Mouse (Mus musculus): ENCODE results near the gene Ftcd. TPM values are rescaled to one million over a fixed set of nuclear protein-coding genes. Genes with fewer than 3 reads are reported as not detected.

Ftcd gene
- polyA plus RNA-seq, 1 experiment from 2014 or later = not detected

DNA sequence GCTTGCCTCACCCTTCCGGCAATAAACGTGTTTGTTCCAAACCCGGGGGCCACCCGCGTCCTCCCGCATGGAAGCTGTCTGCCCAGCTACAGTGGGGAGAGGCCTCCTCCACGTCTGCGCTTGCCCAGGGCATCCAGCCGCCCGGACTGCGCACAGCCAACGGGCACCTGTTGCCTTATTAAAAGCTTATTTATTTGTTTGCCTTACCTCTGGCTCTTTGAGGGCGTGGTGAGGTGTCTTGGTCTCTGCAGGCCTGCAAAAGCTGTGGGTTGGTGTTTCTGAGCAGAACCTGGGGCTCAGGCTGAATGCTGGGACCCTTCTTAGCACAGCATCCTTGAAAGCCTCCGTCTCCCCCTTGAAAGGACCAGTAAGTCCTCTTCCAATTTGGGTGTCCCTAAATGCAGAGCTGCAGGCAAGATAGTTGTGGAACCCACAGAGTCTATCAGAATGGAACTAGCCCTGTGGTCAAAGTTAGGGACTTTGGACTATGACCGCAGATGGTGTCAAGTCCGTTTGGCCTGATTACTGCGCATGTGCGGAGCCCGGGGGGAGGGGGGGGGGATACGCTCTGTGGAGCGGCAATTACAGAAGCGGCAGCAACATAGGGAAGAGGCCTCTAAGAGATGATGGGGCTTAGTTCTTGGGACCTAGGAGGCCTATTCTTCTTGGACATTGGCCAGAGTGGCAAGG lies 5.3 kb upstream of the Ftcd start:
- Histone ChIP-seq H3K4me3 (ENCODE audit: inconsistent target) (no peak overlapping the region), H3K36me3 (ENCODE audit: inconsistent target) (no peaks in the 10 kb centered on the region), H3K79me2 (ENCODE audit: inconsistent target) (no peaks in the 10 kb centered on the region), H3K27ac (no peak overlapping the region)
- WGBS (ENCODE audit: missing documents) = 93% methylated on average over 22 of the region's 22 CpGs

GRCm38 (mm10) chr10:76571070-76571469 lies 4.4 kb upstream of the Ftcd start:
- Histone ChIP-seq H3K79me2 (ENCODE audit: inconsistent target) (no peaks in the 10 kb centered on the region), H3K27ac (no peak overlapping the region), H3K36me3 (ENCODE audit: inconsistent target) (no peaks in the 10 kb centered on the region), H3K4me3 (ENCODE audit: inconsistent target) (no peak overlapping the region)
- 57% methylated on average over 2 of the region's 2 CpGs for WGBS (ENCODE audit: missing documents)

GRCm38 (mm10) chr10:76572151-76572550 lies 3.3 kb upstream of the Ftcd start:
- no peak overlapping the region for H3K27ac ChIP-seq
- no peak overlapping the region for H3K4me3 ChIP-seq (ENCODE audit: inconsistent target)
- H3K36me3 ChIP-seq (ENCODE audit: inconsistent target) = no peaks in the 10 kb centered on the region
- WGBS (ENCODE audit: missing documents) = 88% methylated on average over 3 of the region's 3 CpGs
- no peaks in the 10 kb centered on the region for H3K79me2 ChIP-seq (ENCODE audit: inconsistent target)

DNA sequence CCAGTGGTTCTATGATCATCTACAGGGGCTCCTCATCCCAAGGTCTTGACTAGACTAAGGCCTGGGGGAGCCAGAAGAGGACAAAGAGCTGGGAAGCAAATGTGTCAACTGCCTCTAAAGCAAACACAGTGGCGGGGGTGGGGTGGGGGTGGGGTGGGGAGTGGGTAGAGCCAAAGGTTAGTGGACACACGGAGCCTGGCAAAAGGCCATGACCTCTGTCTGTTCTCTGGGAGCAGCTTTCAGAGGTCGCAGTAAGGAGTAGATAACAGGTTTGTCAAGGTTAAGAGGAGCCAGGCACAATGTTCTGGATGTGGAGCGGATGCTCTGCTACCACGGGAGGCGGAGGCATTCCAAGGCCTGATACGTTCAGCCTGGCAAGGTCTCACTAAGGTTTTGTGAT lies 1.5 kb downstream of the Ftcd start:
- H3K4me3 ChIP-seq (ENCODE audit: inconsistent target) = no peak overlapping the region
- 86% methylated on average over 7 of the region's 7 CpGs for WGBS (ENCODE audit: missing documents)
- no peak overlapping the region for H3K27ac ChIP-seq
- H3K36me3 ChIP-seq (ENCODE audit: inconsistent target) = no peaks in the 10 kb centered on the region
- H3K79me2 ChIP-seq (ENCODE audit: inconsistent target) = no peaks in the 10 kb centered on the region

DNA sequence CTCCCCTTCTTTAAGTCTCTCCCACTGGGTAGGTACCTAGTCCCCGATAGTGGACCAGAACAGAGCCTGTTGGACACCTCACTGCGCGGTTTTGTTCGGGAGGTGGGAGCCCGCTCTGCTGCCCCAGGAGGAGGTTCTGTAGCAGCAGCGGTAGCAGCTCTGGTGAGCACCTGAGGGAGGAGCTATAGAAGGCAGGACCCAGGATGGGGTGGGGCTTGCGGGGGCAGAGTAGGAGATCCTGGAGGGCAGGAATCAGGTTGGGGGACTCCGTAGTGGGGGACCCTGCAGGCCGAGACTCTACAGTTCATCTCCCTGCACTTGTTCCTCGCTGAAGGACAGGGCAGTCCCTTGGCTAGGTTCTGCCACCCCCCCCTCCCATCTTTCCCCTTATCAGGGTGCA lies 8.7 kb downstream of the Ftcd start:
- Histone ChIP-seq H3K27ac (no peak overlapping the region), H3K79me2 (ENCODE audit: inconsistent target) (no peaks in the 10 kb centered on the region), H3K4me3 (ENCODE audit: inconsistent target) (no peak overlapping the region), H3K36me3 (ENCODE audit: inconsistent target) (no peaks in the 10 kb centered on the region)
- 27% methylated on average over 10 of the region's 10 CpGs for WGBS (ENCODE audit: missing documents)

GRCm38 (mm10) chr10:76586190-76586589 lies 10.7 kb downstream of the Ftcd start:
- Histone ChIP-seq H3K4me3 (ENCODE audit: inconsistent target) (no peak overlapping the region), H3K27ac (no peak overlapping the region), H3K36me3 (ENCODE audit: inconsistent target) (no peaks in the 10 kb centered on the region), H3K79me2 (ENCODE audit: inconsistent target) (no peaks in the 10 kb centered on the region)
- 75% methylated on average over 1 of the region's 1 CpGs for WGBS (ENCODE audit: missing documents)

GRCm38 (mm10) chr10:76590197-76590596 lies 14.7 kb downstream of the Ftcd start:
- H3K4me3 ChIP-seq (ENCODE audit: inconsistent target) = no peak overlapping the region
- H3K79me2 ChIP-seq (ENCODE audit: inconsistent target) = no peaks in the 10 kb centered on the region
- no peaks in the 10 kb centered on the region for H3K36me3 ChIP-seq (ENCODE audit: inconsistent target)
- WGBS (ENCODE audit: missing documents) = 87% methylated on average over 11 of the region's 11 CpGs
- no peak overlapping the region for H3K27ac ChIP-seq

- 85% methylated on average over 31 of the region's 31 CpGs for WGBS (ENCODE audit: missing documents)
- Histone ChIP-seq H3K36me3 (ENCODE audit: inconsistent target) (no peaks in the 10 kb centered on the region), H3K27ac (no peak overlapping the region), H3K79me2 (ENCODE audit: inconsistent target) (no peaks in the 10 kb centered on the region), H3K4me3 (ENCODE audit: inconsistent target) (no peak overlapping the region)
Observed at GRCm38 (mm10) chr10:76596338-76596737, 20.9 kb downstream of the Ftcd start.

- 91% methylated on average over 3 of the region's 3 CpGs for WGBS (ENCODE audit: missing documents)
- Histone ChIP-seq H3K79me2 (ENCODE audit: inconsistent target) (no peaks in the 10 kb centered on the region), H3K36me3 (ENCODE audit: inconsistent target) (no peaks in the 10 kb centered on the region)
Observed at GRCm38 (mm10) chr10:76602690-76603089, 27.2 kb downstream of the Ftcd start.

DNA sequence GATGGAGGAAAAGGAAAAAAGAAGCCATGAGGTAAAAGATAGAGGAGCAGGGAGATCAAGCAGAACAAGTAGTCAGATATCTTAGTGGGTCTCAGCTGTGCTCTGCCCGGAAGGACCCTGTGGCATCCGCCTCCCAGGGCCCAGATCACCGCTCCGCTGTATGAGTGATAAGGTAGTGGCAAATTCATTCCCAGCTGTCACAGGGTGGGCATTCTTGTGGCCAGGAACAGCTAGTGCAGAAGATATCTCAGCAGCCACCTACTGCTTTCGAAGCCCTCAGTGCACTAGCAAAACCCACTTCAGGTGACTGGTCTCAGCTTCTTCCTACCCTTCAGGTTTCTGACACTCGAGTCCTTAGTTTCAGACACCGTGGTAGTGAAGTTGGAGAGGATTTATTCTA lies 37.0 kb downstream of the Ftcd start:
- Histone ChIP-seq H3K27ac (no peak overlapping the region), H3K36me3 (ENCODE audit: inconsistent target) (no peaks in the 10 kb centered on the region), H3K79me2 (ENCODE audit: inconsistent target) (no peaks in the 10 kb centered on the region), H3K4me3 (ENCODE audit: inconsistent target) (no peak overlapping the region)
- WGBS (ENCODE audit: missing documents) = 92% methylated on average over 7 of the region's 7 CpGs

More at GRCm38 (mm10) chr10:76602690-76603089, 27.2 kb downstream of the Ftcd start:
- no peak overlapping the region for H3K27ac ChIP-seq
- H3K4me3 ChIP-seq (ENCODE audit: inconsistent target) = no peak overlapping the region

- Histone ChIP-seq H3K36me3 (ENCODE audit: inconsistent target) (no peaks in the 10 kb centered on the region), H3K4me3 (ENCODE audit: inconsistent target) (no peak overlapping the region)
- 89% methylated on average over 4 of the region's 4 CpGs for WGBS (ENCODE audit: missing documents)
Observed at GRCm38 (mm10) chr10:76622411-76622810, 47.0 kb downstream of the Ftcd start.

DNA sequence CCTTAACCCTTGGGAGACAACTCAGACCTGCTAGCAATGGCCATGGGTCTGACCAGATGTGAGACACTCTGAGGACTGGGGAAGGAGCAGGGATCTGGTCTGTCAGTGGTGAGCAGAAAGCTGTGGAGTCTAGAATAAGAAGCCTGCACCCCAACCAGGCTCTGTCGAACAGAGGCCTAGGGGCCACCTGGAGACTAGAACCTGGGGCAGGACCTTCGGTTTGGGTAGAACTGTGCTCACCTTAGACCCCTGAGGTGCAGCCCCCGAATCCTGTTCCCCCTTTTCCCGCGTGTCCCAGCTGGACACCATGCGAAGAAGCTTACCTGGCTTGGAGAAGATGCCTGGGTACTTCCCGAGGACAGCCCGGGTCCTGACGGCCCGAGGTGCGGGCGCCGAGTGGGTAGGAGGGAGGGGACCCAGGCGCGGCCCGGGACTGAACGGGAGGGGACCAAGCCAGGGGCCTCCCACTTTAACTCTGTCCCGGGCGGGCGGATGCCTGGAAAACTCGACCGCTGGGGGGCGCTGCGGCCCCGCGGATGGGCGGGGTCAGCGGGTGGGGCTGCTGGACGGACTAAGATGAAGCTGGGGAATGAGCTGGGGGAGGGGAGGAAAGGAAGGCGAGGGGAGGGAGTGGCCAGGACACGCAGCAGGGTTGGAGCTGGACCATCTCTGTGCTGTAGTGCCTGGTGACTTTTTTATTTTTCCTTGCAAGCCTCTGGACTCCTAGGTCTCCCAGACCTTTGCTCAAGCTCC lies 47.7 kb downstream of the Ftcd start, which contains the start of gene Col6a2:
Gene Col6a2 (minus strand): TSS at position 703 of the 753 bp plus-strand sequence.
- 8% methylated on average over 20 of the region's 31 CpGs for WGBS (ENCODE audit: missing documents)
- H3K79me2 ChIP-seq (ENCODE audit: inconsistent target) = no peaks in the 10 kb centered on the region
- no peak within 1 kb of the TSS for H3K27ac ChIP-seq
- no peak within 1 kb of the TSS for H3K4me3 ChIP-seq (ENCODE audit: inconsistent target)
- H3K36me3 ChIP-seq (ENCODE audit: inconsistent target) = no peaks in the 10 kb centered on the region

More at GRCm38 (mm10) chr10:76622411-76622810, 47.0 kb downstream of the Ftcd start:
- no peaks in the 10 kb centered on the region for H3K79me2 ChIP-seq (ENCODE audit: inconsistent target)
- no peak overlapping the region for H3K27ac ChIP-seq

- 32% methylated on average over 6 of the region's 7 CpGs for WGBS (ENCODE audit: missing documents)
- H3K79me2 ChIP-seq (ENCODE audit: inconsistent target) = no peaks in the 10 kb centered on the region
Observed at GRCm38 (mm10) chr10:76623734-76624133, 48.3 kb downstream of the Ftcd start.

GRCm38 (mm10) chr10:76624903-76625302 lies 49.5 kb downstream of the Ftcd start:
- H3K36me3 ChIP-seq (ENCODE audit: inconsistent target) = no peaks in the 10 kb centered on the region
- 83% methylated on average over 4 of the region's 7 CpGs for WGBS (ENCODE audit: missing documents)
- H3K4me3 ChIP-seq (ENCODE audit: inconsistent target) = no peak overlapping the region
- H3K79me2 ChIP-seq (ENCODE audit: inconsistent target) = no peaks in the 10 kb centered on the region
- no peak overlapping the region for H3K27ac ChIP-seq

More at GRCm38 (mm10) chr10:76623734-76624133, 48.3 kb downstream of the Ftcd start:
- no peak overlapping the region for H3K27ac ChIP-seq
- no peak overlapping the region for H3K4me3 ChIP-seq (ENCODE audit: inconsistent target)
- H3K36me3 ChIP-seq (ENCODE audit: inconsistent target) = no peaks in the 10 kb centered on the region

- Histone ChIP-seq H3K36me3 (ENCODE audit: inconsistent target) (no peaks in the 10 kb centered on the region), H3K4me3 (ENCODE audit: inconsistent target) (no peak overlapping the region), H3K27ac (no peak overlapping the region), H3K79me2 (ENCODE audit: inconsistent target) (no peaks in the 10 kb centered on the region)
- WGBS (ENCODE audit: missing documents) = 90% methylated on average over 5 of the region's 5 CpGs
Observed at GRCm38 (mm10) chr10:76627714-76628113, 52.3 kb downstream of the Ftcd start.
